Mouse (Mus musculus) liver, embryonic 11.5 days (tissue): ENCODE measurements at regions not wholly inside any gene's neighbourhood (a gene's known extent, or its start where the extent isn't known, plus 50 kb on each side); places are given as distances from the start of the nearest gene placed in this dataset.
A peak's percentile ranks its signal among the peaks of the same experiment; 100 is the strongest.

ENCODE experiments used
- ATAC-seq: fragments of 200-750 bp; cut with Nextera tagmentation; replicated peaks from 2 replicates; pipeline ENCODE4 v1.8.0; 2017; ENCODE audit warnings: moderate number of reproducible peaks, mild to moderate bottlenecking, moderate TSS enrichment, moderate library complexity; ENCODE audit not compliant: low FRiP score
- DNase-seq: peaks from one replicate; pipeline ENCODE4 v3.0.0-alpha.2; 2017; ENCODE audit warnings: low spot score
- H3K27ac ChIP-seq: fragments of 300-500 bp; sonication (generic); 2 replicates; pipeline ENCODE4 v1.5.1; 2014; ENCODE audit warnings: mild to moderate bottlenecking, low read depth, low read length, control low read depth
- H3K27me3 ChIP-seq: fragments of 300-500 bp; sonication (generic); replicated peaks from 2 replicates; pipeline ENCODE4 v1.6.1; 2014; ENCODE audit warnings: low read length, mixed read lengths; ENCODE audit not compliant: control insufficient read depth, insufficient read depth
- H3K36me3 ChIP-seq: fragments of 300-500 bp; sonication (generic); 2 replicates; pipeline ENCODE4 v1.6.1; 2014; ENCODE audit warnings: mild to moderate bottlenecking, low read length, moderate library complexity, mixed read lengths; ENCODE audit not compliant: control insufficient read depth, insufficient read depth
- H3K4me1 ChIP-seq: fragments of 300-500 bp; sonication (generic); replicated peaks from 2 replicates; pipeline ENCODE4 v1.6.1; 2014; ENCODE audit warnings: low read length, mixed read lengths; ENCODE audit not compliant: control insufficient read depth, insufficient read depth
- H3K4me2 ChIP-seq: fragments of 300-500 bp; sonication (generic); 2 replicates; pipeline ENCODE4 v1.6.1; 2014; ENCODE audit warnings: mild to moderate bottlenecking, control low read depth, moderate library complexity
- H3K4me3 ChIP-seq: fragments of 300-500 bp; sonication (generic); 2 replicates; pipeline ENCODE4 v1.5.1; 2014; ENCODE audit warnings: low read depth, low read length, control low read depth
- H3K9ac ChIP-seq: fragments of 300-500 bp; sonication (generic); 2 replicates; pipeline ENCODE4 v1.6.1; 2014; ENCODE audit warnings: low read depth, low read length, control low read depth
- H3K9me3 ChIP-seq: fragments of 300-500 bp; sonication (generic); 2 replicates; pipeline ENCODE4 v1.6.1; 2016; ENCODE audit warnings: low read length, inconsistent platforms, mixed read lengths; ENCODE audit not compliant: control insufficient read depth
- WGBS: fragments of 180-500 bp; shearing (Covaris S2); extraction: QIAGEN DNeasy Blood & Tissue Kit; methylation state at CpG from one replicate; pipeline ENCODE4 v1.1.7; 2014; 5-methylcytosine and 5-hydroxymethylcytosine counted together

DNA sequence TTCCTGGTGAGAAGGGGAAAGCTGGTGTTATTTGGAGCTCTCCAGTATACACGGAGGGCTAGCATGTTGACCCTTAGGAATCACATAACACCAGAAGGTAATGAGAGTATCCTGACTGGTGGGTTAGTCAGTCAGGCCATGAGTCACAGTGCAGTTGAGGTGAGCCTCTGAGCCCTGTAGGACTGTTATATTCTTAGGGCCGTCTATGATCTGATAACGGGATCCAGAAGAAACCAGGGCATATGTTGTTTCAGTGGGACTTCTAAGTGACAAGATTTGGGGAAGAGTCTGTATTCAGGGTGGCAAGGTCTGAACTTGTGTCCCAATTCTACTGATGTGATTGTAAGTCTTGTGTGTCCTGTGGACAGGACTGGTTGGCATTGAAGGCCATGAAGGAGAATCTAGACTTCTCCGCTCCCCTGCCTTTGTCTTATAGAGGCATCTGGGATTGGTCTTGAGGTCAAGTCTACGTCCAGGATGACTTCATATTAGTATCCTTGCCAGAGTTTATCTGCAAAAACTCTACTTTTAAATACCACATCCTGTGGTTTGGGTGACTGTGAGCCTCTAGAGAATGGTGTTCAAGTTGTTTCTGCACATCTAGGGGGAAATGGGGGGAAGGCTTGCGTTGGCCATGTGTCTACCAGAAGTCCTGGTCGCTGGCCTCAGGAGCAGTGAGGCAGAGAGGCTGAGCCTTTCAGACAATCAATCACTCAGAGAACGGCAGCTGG, 71.2 kb downstream of the Itgb2l start:
- Histone ChIP-seq H3K9ac (no peak overlapping the region), H3K27ac (no peak overlapping the region), H3K9me3 (no peaks in the 10 kb centered on the region), H3K27me3 (no peaks in the 10 kb centered on the region), H3K36me3 (no peaks in the 10 kb centered on the region), H3K4me3 (no peak overlapping the region), H3K4me1 (0 out of 2 replicates have a peak, but pooled peaks cover 6% of the 10 kb centered on the region), H3K4me2 (no peak overlapping the region)
- 63% methylated on average over 8 of the region's 8 CpGs for WGBS
- DNase-seq (no peak), ATAC-seq (no peak)

DNA sequence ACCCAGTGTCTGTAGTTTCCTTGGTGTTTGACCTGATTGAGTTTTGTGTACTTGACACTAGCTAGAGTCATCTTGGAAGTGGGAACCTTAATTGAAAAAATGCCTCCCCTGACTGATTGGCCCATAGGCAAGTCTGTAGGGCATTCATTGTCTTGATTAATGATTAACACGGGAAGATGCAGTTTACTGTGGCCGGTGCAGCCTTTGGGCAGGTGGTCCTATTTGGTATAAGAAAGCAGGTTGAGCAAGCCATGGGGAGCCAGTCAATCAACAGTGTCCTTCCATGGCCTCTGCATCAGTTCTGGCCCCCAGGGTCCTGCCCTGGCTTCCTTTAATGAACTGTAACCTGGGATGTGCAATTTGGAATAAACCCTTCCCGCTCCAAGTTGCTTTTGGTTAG, 72.3 kb downstream of the Itgb2l start:
- DNase-seq (no peak), ATAC-seq (0 out of 2 replicates have a peak, but pooled peaks have one; percentile 34)

DNA sequence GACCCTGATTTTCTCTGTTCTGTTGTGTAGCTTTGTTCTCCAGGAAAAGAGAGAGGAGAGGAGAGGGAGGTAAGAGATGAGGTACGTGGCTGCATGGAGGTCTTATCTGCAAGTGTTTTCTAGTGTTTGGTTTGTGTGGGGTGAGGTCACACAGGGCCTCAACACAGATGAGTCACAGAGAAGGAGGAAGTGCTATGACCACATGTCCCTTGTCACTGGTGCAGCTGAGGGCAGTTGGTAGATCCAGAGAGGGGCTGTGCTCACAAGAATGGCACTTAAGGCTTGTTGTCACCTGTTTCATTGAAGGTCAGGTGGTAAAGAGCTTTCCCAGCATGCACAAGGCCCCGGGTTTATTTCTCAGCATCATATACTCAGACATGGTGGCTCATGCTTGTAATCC, 73.2 kb downstream of the Itgb2l start:
- ATAC-seq (no peak), DNase-seq (no peak)
- no peak overlapping the region for H3K4me2 ChIP-seq
- no peaks in the 10 kb centered on the region for H3K27me3 ChIP-seq
- WGBS, result 45% methylated on average over 2 of the region's 2 CpGs
- no peak overlapping the region for H3K27ac ChIP-seq
- no peaks in the 10 kb centered on the region for H3K9me3 ChIP-seq
- H3K4me1 ChIP-seq, result 0 out of 2 replicates have a peak, but pooled peaks cover 6% of the 10 kb centered on the region
- no peak overlapping the region for H3K4me3 ChIP-seq
- H3K9ac ChIP-seq, result no peak overlapping the region
- H3K36me3 ChIP-seq, result no peaks in the 10 kb centered on the region

More for the DNA sequence above, 72.3 kb downstream of the Itgb2l start:
- 76% methylated on average over 3 of the region's 3 CpGs for whole genome bisulfite sequencing
- Histone ChIP-seq H3K4me3 (no peak overlapping the region), H3K36me3 (no peaks in the 10 kb centered on the region), H3K4me2 (no peak overlapping the region), H3K27ac (no peak overlapping the region), H3K27me3 (no peaks in the 10 kb centered on the region), H3K4me1 (0 out of 2 replicates have a peak, but pooled peaks cover 6% of the 10 kb centered on the region), H3K9me3 (no peaks in the 10 kb centered on the region), H3K9ac (no peak overlapping the region)
